Mouse (Mus musculus) ovary, postnatal 10 days (tissue): ENCODE results near the gene Nkx6-2.

Source experiments
- DNase-seq: peaks from one replicate; pipeline ENCODE4 v3.0.0; 2022; ENCODE audit warnings: low spot score

Gene Nkx6-2

DNA sequence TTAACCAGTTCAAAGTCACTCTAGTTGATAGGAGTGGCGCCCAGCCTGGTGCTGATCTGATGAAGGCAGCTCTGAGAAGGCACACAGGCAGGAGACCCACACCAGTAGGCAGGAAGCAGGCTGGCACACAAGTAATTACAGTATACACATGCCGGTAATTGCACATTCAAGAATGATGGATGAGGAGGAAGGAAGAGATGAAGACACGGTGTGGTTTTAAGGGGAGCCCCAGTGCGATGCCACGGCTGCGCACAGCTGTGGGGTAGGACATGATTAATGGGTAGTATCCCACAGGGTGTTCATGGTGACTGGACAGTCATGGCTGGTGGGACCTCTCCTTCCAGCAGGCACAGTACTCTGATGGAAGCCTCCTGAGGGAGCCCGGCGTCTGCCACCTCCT, 16.1 kb downstream of the Nkx6-2 start:
- DNase-seq = no peak

DNA sequence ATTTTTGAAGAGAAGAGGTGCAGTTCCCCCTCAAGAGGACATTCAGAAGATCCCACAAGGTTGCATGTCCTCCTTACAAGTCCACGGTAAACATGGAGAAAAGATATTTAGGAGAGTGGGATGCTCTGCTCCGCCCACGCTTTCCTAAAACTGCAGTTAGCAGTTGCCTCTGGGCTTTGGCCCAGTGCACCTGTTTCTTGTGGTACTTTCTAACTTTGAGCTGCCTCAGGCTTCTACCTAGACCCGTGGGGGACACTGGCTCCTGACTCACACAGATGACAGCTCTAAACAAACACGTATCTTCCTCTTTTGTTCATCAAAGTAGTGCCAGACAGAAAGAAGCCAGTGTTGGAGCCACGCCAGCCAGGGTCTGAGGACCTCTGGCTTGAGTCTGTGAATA, 16.6 kb downstream of the Nkx6-2 start:
- no peak for DNase-seq

DNA sequence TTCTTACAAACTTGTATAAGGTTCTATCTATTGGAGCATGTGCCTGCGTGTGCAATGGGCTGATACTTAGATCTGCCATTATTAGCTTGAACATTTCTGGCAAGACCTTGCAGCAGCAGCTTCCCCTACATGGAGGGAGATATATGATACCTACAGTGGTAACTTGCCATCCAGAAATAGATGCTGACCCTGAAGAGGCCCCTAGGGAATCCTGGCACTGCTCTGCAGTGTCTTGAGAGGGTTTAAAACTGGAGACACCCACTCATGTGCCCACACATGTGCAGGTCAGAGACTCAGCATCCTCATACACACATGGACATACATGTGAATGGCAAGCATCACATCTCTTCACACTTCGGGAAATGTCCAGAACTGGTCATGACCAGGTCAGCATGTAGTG, 18.4 kb downstream of the Nkx6-2 start:
- no peak for DNase-seq

DNA sequence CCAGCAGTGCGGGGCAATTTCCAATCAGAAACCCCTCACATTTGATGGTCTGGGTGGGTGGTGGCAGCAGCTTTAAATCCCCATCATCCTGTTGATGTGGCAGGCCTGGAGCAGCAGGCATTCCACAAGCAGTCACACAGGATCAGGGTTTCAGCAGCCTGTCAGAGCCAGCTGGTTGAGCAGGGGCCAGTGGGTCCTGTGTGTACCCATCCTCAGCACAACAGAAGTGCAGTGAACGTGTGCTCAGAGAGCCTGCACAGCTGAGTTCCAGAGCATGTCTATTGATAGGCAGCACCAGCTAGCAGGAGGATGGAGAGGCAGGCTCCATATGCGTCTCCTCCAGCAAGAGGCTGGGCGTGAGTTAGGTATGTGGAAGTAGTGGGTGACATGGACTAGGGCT, 19.2 kb downstream of the Nkx6-2 start:
- DNase-seq = no peak

DNA sequence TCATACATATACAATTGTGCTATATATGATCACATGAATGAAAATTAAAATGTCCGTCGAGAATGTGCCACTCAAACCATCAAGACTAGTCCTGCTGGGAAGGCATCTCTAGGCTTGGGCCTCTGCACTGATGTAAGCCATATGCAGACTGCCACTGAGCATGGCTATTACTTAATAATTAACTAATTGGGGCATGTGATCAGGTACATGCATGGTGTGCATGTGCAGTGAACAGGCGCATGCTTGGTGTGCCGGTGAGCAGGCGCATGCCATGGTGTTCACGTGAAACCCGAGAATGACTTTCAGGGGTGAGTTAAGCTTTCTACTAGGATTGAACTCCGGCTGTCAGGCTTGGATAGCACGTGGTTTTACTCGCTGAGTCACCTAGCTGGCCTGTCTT, 22.9 kb downstream of the Nkx6-2 start:
- DNase-seq = no peak

DNA sequence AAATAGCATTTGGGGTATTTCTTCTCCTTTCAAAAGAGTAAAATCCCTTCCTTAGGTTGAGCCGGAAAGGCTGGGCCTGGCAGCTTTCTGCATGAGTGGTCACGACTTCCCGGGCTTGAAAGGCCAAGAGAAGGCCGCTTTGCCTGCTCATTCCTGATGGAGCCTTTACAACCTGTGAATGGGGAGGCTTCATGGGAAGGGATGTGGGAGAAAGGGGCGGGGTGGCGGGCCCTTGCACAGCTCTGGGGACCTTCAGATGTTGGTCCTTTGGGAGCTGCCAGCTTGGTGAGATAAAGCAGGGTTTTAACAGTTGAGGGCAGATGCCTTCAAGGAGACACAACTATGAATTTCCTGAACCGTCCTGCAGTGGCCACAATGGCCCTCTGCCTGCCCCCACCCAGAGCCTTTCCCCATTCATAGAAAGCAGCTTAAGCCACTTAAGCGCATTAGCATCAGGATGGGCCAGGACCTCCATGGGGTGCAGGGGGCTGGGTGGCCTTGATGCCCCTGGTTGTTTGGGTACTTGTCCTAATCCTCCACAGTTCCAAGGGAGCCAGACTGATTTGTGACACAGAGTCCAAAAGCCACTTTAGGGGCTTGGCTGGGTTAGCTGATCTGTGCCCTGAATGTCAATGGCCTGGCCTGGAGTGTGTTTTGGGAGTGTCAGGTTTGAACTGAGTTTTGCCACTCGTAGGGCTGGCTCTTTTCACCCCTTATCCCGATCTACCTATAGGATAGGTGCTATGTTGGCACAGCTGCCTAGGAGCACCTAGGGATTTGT, 25.7 kb downstream of the Nkx6-2 start:
- DNase-seq = no peak

DNA sequence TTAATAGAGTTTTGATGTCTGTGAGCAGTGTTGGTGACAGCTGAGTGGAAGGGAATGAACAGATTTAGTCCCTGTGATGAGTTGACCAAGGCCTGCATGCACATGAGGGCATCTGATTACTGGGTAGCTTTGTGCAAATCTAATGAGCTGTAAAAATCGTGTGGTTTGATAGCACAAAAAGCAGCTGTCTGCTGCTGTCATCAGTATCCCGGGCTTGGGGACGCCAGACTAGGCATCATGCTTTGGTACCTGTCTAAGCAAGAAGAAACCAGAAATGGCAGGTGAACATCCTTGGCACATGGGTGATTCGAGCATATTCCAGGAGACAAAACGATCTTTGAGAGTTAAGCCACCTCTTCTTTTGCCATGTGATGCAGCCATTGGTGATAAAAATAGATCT, 26.3 kb downstream of the Nkx6-2 start:
- no peak for DNase-seq

DNA sequence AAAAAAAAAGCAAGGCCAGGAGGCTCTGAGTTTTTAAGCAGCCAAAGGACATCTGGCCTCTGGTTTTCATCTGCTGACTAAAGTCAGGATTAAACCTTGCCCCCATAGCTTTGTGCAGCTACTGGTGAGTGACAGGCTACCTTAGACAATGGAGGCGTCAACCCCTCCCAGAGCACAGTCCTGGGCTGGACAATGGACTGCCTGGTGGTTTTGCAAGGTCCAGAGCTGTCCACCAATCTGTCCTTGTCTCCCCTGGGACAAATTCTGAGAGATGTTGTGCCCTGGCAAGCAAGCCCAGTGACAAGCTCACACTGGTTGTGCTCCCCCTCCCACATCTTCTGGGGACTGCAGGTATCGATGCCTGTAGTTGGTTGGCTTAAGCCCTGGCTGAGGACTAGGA, 31.1 kb downstream of the Nkx6-2 start:
- no peak for DNase-seq

DNA sequence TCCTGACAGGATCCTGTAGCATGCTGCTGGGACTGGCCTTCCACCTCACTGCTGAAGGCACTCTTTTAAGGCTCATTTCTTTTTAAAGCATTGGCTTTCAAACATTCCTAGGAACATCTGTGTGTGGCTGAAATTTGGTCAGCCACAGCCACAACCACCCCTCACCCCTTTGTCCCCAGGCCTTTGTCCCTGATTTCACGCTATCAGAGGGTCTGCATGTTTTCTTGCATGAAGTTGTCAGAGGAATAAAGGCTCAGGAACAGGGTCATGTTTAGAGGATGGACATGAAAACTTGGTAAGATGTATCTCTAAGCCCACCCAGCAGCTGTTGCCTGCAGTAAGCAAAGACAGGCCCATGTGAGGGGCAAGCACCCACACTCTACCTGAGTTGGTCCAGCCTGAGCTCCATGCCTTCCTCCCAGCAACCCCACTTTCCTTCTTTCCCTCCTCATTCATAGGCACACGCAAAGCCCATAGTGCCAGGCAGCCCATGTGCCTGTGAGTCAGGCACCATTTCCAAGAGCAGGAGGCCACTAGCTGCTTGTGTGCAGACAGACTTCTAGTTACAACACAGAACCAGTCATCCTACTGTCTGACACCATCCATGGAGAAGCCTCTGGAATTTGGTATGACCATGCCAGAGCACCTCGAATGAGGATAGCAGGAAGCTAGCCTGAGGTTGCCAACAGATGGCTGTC, 32.4 kb downstream of the Nkx6-2 start:
- DNase-seq = no peak

DNA sequence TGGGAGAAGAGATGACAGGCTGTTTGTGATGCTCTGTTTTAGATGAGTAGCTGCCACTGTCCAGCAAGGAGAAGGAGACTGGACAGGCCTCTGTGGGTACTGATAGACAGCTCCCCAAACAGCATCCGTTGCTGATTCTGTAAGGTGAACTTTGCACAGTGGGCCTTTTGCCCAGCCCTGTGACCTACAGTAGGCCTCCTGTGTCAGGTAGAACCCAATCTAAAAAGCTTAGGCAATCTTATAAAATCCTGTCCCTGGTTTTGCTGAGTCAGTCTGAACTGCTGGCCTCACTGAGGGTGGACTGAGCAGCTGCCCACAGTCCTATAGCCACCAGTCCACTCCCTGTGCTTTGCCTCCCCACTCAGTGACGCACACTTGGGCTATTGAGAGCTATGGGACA, 35.3 kb downstream of the Nkx6-2 start:
- DNase-seq = no peak

DNA sequence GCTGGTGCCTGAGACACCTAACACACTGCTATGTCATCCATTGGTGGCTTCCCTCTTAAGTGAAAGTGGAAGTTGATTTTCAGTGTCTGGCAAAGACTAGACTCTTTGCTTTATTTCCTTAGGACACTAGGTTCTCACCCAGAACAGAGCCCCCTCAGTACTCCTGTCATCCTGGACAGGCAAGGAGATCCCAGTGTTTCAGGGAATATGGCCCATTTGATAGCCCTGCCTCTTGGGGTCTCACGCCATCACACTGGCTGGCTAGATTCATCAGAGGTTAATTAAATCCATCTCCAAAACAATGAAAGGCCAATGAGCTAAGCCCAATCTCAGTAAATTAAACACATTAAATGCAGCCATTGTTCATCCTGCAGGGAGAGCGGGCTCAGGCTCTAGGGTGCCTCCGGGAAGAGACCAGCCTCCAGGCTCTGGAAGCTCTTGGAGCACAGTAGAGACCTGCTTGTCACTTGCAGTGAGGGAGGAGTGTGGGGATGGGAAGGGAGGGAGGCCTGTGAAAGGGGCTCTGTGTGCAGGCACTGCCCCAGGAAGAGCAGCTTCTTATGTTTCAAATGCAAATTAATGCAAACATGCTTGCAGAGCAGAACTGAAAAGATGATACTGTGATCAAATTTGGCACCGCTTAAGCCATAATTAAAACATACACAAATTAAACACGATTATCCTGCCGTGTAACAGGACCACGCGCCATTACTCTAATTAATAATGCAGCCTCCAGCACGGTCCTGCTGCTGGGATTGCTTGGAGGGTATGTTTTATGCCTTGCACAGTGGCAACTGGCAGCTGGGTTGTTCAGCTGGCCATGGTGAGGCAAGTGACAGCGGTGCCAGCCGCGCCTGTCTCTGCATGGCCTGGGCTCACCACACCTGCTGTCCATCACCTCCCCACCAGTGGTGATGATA, 37.6 kb downstream of the Nkx6-2 start:
- DNase-seq = no peak

DNA sequence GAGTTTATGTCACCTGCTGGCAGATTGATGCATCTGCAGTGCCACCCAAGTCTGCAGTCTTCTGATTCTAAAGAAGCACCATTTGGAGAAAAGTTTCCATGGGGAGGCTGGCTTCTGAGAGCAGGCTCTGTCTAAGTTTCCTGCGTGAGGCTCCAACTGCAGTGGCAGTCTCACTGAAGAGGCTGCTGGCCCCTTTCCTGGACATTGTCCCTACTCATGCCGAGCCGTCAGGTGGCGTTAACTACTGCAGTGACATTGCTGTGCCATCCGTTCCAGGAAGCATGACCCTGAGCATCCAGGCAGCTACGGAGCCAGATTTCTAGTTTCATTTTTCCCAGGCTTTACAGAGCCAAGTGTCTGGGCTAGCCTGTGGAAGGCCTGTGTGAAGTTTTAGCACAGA, 41.2 kb downstream of the Nkx6-2 start:
- no peak for DNase-seq

DNA sequence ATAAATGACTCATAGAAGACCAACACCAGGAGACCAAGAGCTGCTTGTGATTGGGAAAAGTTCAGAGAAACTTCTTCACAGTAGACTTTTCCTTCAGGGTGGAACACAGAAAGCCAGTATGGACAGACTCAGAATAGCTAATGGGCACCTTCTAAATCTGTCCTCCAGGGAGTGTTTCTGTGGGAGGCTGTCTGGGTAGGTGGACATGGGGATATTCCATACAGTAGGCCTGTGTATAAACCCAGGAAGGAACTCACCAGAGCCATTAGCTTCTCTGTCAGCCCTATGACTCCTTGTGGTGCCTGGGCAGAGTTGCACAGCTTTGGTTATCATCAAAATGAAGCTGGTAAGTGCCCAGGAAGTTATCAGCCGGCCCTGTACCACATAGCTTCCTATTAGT, 42.0 kb downstream of the Nkx6-2 start:
- DNase-seq = no peak

DNA sequence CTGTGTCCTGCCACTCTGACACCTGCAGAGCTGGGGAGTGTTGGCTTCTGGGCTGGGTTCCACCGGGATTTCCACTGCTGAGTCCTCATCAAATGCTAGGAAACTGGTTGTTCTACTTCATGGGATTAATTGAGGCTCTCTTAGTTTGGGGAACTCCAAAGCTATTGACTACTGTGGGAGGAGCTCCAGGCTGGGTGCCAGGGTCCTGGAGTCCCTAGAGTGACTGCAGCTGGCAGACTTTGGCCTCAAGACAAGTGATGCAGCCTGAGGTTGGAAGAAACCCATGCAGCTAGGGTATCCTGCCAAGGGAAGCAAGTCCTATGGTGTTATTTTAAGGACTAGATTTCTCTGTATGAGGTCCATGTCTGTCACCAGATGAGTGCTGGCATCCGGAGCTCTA, 44.1 kb downstream of the Nkx6-2 start:
- DNase-seq = no peak

DNA sequence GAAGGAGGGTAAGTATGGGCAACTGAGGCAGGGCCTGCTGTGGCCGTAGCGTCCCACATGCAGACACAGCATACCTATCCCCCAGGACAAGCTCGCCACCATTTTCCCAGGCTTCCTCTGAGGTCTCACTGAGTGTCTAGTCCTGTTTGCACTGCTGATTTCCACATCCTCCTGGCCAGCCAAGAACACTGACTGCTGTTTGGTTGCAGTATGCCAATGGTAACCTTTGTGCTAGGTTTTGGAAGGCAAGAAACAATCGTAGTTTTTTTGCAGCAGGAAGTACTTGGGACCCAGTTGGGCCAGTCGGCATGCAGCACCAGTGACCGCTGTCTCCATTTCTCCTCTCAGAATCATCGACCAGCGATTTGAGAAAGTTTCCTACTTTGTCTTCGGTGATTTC, 44.8 kb downstream of the Nkx6-2 start:
- DNase-seq = no peak

DNA sequence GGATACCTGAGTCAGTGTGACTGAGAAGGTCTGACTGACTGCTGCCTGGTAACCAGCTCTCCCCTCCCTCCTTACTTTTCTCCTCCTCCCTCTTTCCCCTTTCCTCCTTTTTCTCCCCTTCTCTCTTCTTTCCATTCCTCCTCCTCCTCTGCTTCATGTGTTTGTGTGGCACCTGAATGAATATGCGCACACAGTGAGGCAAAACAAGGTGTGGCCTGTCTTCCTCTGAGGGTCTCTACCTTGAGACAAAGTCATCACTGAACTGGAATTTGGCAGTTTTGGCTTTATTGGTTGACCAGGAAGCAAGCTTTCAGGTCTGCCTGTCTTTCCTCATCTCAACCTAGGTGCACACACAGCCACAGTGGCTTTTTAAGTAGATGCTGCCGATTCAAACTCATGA, 45.8 kb downstream of the Nkx6-2 start:
- DNase-seq = no peak

DNA sequence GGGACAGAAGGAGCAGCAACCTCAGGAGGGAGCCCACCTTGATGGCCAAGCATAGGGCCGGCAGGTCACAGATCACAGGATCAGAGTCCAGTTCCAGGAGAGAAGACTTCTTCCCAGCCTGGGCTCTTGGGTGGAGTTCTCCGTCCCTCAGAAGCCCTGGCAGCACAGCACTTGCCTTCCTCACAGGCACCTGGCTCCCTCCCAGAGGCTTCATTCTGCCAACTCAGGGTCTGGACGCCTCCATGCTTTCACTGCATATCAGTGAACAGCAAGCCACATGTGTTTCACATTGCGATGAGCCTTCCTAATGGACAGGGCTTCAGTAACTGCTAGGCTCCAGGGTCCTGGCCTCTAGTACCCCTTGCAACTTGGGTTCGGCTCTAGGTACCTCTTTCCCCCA, 46.3 kb downstream of the Nkx6-2 start:
- DNase-seq = no peak

DNA sequence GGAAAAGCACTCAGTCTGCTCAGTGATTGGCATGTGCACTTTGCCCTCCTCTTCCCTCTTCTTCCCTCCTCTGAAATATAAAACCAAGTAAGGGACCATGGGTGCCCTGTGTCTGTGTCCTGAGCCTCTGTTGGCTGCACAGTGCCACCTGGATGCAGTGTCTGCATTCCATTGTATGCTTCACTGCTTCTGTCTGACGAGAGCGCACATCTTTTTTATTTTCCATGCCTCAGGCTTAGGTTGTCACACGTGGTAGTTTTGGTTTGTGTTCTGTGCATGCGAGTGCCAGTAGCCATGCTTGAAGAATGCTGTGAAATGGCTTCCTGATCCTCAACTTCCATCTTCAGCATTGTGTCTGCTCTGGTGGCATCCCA, 51.2 kb downstream of the Nkx6-2 start:
- no peak for DNase-seq

DNA sequence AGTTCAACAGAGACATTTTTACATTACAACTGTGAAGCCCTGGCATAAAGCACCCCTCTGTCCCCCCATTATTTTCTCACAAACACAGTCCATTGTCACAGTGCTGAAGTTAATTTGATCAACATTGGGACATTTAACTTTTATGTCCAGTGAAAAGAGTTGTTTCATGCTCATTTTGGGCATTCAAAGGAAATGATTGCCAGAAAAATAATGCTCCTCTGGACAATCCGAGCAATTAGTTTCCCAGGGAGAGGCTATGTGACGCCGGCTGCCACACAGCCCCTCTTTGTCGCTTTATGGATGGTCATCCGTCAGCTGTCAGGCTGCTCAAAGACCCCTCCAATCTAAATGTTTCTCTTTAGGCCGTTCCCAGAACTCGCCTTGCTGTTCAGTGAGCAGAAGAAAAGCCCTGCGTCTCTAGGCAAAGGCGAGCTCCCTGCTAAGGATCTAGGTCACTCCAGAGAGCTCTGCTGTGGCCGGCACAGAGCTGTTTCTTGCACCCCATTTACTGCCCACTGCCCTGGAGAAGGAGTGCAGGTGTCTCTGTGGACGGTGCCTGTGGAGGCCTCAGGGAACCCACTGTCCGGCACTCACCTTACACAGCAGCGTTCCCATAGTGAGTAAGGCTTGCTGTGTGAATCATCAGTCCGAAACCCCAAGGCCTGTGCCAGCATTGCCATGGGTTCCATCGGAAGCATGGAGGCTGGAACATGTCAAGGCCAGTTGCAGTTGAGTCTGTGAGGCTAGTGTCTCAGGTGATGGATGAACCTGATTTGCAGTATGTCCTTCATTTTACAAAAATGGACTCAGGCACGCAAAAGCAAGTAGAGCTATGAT, 51.8 kb downstream of the Nkx6-2 start:
- no peak for DNase-seq
